Mouse (Mus musculus): ENCODE data around the gene Lrch3. TPM values are rescaled to one million over a fixed set of nuclear protein-coding genes. Genes with fewer than 3 reads are reported as not detected.

Lrch3 gene
- 19.9 and 23.6 TPM in 2 replicates for polyA plus RNA-seq (2012; rRNA removed)

DNA sequence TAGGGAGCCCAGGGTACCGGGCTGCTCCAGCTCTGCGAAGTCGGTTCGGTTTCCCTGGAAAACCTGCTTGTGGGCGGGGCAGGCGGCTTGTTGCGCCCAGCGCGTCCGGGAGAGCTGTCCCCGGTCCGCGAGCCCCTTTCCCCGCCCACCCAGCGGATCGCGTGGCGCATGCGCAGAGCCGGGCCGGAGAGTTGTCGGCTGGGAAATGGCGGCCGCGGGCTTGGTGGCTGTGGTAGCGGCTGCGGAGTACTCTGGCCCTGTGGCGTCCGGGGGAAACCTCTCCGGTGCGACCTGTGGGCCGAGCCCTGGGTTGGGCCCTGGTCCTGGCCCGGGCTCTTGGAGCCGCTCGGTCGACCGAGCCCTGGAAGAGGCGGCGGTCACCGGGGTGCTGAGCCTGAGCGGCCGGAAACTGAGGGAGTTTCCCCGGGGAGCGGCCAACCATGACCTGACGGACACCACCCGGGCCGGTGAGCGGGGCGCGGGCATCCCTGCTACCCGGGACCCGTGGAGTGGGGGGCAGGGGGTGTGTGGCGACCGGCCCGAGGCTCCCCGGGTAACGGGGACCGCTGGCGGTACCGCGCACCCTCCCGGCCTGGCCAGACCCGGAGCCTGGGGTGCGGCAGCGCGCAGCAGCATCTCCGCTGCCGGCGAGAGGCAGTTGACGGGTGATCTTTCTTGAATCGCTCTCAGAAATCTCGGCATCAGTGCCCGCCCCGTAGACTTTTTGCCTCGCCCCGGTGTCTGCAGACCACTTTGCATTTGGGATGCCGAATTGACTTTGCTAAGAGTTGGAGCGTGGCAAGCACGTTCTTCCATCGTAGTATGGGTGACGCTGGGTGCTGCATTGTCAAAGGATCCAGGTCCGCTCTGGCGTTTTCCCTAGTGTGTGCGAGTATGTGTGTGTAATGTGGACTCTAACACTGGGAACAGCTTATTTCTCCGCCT is at the start of gene Lrch3:
Gene Lrch3, plus strand, starts transcription at position 164 of the 945 bp plus-strand sequence.

DNA sequence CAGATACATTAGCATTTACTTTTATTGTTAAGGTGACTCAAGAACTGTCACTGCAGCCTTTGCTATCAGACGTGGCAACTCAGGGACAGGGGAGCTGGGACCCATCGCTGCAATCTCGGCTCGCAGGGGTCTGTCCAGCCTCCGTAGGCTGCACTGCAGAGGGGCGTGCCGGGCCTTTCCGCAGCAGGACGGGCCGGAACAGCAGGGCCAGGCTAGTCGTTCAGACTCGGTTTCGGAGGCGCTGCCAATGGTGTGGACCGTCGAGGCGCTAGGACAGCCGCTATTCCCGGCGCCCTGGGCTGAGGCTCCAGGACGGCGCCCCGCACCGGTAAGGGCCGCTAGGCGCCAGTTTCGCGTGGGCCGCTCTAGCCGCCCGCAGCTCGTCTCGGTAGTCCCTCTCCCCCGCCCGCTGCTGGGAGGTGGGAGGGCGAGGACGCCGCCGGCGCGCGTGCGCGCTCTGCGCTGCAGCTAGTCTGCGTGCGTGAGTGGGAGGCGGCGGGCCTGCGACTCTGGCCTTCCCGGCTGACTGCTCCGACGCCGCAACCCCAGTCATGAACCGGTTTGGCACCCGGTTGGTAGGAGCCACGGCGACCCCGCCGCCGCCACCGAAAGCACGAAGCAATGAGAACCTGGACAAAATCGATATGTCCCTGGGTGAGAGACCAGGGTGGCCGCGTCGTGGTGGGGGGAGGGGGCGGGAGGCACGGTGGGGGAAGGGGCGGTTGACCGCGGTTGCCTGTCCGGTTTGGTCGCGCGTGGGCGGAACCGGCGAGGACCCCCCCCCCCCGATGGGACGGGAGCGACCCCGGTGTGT is 36.4 kb upstream of the Lrch3 start, which contains the start of the genes Fyttd1 and Rubcn:
Gene Fyttd1, plus strand, starts transcription at position 158 of the 814 bp plus-strand sequence.
Gene Rubcn, minus strand, starts transcription at position 424 of the 814 bp plus-strand sequence.

DNA sequence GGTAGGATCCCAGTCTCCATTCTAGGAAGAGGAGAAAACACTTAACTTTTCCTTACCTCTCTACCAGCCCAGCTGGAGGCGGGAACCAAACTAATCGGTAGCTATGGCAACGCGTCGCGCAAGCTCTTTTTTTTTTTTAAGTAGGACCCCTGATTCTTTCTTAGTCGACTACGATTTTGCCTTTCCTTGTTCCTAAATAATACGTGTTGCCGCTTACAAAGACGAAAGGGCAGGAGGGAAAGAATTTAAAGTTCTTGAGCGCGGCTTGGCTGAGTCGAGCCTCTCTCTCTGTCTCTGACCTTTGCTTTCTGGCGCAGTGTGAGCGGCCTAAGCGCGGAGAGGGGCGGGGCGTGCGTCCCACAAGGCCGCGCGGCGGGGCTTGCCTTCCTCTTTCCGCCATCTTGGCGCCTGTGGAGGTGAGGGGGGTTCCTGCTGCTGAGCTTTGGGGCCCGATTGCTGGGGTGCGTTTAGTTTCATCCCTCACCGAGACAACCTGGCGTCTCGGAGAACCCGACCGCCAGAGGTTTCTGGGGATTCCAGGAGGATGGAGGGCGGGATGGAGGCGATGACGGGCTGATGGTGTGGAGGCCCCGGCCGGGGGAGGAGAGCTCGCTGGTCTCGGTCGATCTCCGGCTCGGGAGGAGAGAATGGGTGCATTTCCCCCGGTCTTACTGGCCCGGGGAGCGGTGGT is 142.3 kb downstream of the Lrch3 start, which contains the start of the genes Iqcg and Rpl35a:
Gene Iqcg, minus strand, starts transcription at position 124 of the 691 bp plus-strand sequence.
Gene Rpl35a, plus strand, starts transcription at position 359 of the 691 bp plus-strand sequence.

DNA sequence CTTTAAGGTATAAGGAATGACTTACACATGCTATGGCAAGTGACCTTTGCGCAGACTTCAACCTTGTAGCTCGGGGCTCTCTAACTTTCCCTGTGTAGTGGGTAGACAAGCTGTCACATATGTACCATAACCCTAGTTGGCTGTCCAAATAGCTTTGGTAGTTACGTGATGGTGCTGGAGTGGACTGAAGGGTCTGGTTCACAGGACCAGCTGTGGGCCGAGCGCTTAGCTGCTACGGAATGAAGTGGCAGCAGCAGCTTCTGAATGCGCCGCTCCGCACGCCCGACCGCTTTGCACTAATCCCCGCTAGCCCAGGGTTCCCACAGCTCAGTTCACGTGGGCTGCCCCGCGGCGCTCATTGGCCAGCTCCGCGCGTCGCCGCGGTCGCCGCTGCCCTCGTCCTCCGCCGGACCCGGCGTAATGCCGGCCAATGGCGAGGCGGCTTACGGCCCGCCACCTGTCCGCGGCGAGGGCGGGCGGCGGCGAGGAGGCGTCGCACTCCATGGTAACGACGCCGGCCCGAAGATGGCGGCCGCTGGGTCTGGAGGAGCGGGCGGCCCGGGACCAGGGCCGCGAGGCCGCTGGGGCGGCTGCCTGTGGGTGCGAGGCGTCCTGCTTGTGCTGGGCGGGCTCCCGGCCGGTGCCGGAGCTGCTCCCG is 148.3 kb downstream of the Lrch3 start, which contains the start of gene Lmln:
Gene Lmln, plus strand, starts transcription at position 498 of the 658 bp plus-strand sequence.

Other genes starting within 250 kb of the Lrch3 start
- gene Muc4, start 178.2 kb upstream of the Lrch3 start, polyA plus RNA-seq (2012; rRNA removed), result 6.9 and 7.8 TPM in 2 replicates
- gene Muc20, start 116.7 kb upstream of the Lrch3 start, polyA plus RNA-seq (2012; rRNA removed), result 3.3 and 4.6 TPM in 2 replicates
- not detected in 2 replicates for gene Smbd1, start 103.6 kb upstream of the Lrch3 start, polyA plus RNA-seq (2012; rRNA removed)
- 4.1 and 6.4 TPM in 2 replicates for gene Fyttd1, start 36.6 kb upstream of the Lrch3 start, polyA plus RNA-seq (2012; rRNA removed)
- 41.4 and 43.9 TPM in 2 replicates for gene Rubcn, start 36.3 kb upstream of the Lrch3 start, polyA plus RNA-seq (2012; rRNA removed)
- gene Iqcg, start 142.1 kb downstream of the Lrch3 start, polyA plus RNA-seq (2012; rRNA removed), result 0.98 and 1.2 TPM in 2 replicates
- 120 and 167 TPM in 2 replicates for gene Rpl35a, start 142.4 kb downstream of the Lrch3 start, polyA plus RNA-seq (2012; rRNA removed)
- gene Lmln, start 148.4 kb downstream of the Lrch3 start, polyA plus RNA-seq (2012; rRNA removed), result 6.8 and 8.8 TPM in 2 replicates